Mouse (Mus musculus) intestine, embryonic 14.5 days (tissue): ENCODE results near the gene Ndufb7. TPM values are rescaled to one million over a fixed set of nuclear protein-coding genes. Genes with fewer than 3 reads are reported as not detected.

Source experiments
- ATAC-seq: fragments of 200-750 bp; cut with Nextera tagmentation; replicated peaks from 2 replicates; pipeline ENCODE4 v1.8.0; 2017; ENCODE audit warnings: low read depth, moderate number of reproducible peaks, moderate TSS enrichment, moderate library complexity; ENCODE audit not compliant: low FRiP score, low TSS enrichment
- DNase-seq: peaks from one replicate; pipeline ENCODE4 v3.0.0-alpha.2; 2018; ENCODE audit warnings: low spot score
- H3K27ac ChIP-seq: fragments of 300-500 bp; sonication (generic); 2 replicates; pipeline ENCODE4 v1.5.1; 2014; ENCODE audit warnings: low read depth, mild to moderate bottlenecking, control low read depth
- H3K27me3 ChIP-seq: fragments of 300-500 bp; sonication (generic); replicated peaks from 2 replicates; pipeline ENCODE4 v1.6.1; 2014; ENCODE audit warnings: low read length, control low read depth; ENCODE audit not compliant: control insufficient read depth, insufficient read depth
- H3K36me3 ChIP-seq: fragments of 300-500 bp; sonication (generic); 2 replicates; pipeline ENCODE4 v1.6.1; 2014; ENCODE audit warnings: low read length, control low read depth; ENCODE audit not compliant: control insufficient read depth, insufficient read depth
- H3K4me1 ChIP-seq: fragments of 300-500 bp; sonication (generic); replicated peaks from 2 replicates; pipeline ENCODE4 v1.6.1; 2014; ENCODE audit warnings: low read length, control low read depth, mixed read lengths; ENCODE audit not compliant: control insufficient read depth, insufficient read depth
- H3K4me2 ChIP-seq: fragments of 300-500 bp; sonication (generic); 2 replicates; pipeline ENCODE4 v1.6.1; 2014; ENCODE audit warnings: low read length
- H3K4me3 ChIP-seq: fragments of 300-500 bp; sonication (generic); 2 replicates; pipeline ENCODE4 v1.5.1; 2014; ENCODE audit warnings: low read depth, low read length, control low read depth, mixed read lengths
- H3K9ac ChIP-seq: fragments of 300-500 bp; sonication (generic); 2 replicates; pipeline ENCODE4 v1.6.1; 2014; ENCODE audit warnings: mild to moderate bottlenecking, low read length
- H3K9me3 ChIP-seq: fragments of 300-500 bp; sonication (generic); 2 replicates; pipeline ENCODE4 v1.6.1; 2016; ENCODE audit warnings: low read length, control low read depth; ENCODE audit not compliant: control insufficient read depth
- WGBS: fragments of 180-500 bp; shearing (Covaris S2); extraction: QIAGEN DNeasy Blood & Tissue Kit; methylation state at CpG from one replicate; pipeline ENCODE4 v1.1.7; 2014; 5-methylcytosine and 5-hydroxymethylcytosine counted together
- polyA plus RNA-seq: library from polyadenylated mRNA; unstranded; fragments of >200 nt; fragmentation: Nextera tagmentation; extraction: Ambion mirVana; gene quantifications from 2 replicates; pipeline ENCODE4 v1.2.1, GENCODE M21; 2014

Ndufb7 gene
- polyA plus RNA-seq, 1 experiment from 2014 or later: 364 TPM

DNA sequence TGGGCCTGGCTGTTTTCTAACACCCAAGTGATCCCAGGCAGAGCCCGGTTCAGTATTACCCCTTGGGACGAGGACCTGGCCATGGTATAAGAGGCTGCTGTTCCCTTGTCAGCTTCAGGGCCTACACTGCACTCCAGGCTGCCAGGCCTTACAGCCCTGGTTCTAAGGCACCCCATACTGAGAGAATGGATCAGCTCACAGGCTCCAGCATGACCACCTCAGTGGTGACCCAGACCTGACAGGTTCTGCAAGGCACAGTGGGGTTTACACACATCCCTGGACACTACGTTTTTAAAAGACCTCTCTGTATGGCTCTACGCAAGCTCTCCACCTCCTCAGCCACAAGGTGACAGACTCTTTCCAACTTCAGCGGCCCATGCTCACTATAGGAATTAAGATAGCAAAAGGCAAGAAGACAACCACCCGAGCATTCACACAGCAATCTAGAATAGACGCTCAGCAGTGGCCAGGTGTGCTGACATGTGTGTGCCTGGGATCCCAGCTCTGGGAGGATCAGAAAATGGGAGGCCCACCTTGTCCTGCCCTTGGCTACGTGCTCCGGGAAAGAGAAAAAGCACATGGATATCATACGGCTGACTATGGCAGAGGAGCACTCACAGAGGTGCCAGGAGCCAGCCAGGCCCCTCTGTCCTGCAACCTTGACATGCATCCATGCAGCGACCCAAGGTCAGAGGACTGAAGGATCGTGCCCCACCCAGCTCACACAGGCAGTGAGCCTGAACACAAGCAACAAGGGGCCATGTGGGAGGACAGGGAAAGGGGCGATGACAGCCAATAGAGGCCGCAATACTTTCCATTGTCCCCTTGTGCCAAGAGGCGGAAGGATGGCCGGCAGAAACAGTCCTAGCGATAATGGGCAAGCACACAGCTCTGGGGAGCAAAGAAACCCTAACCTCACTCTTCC lies 11.9 kb downstream of the Ndufb7 start:
- 69% methylated on average over 17 of the region's 17 CpGs for WGBS
- H3K27ac ChIP-seq: no peak overlapping the region

GRCm38 (mm10) chr8:83579676-83580075 lies 13.2 kb downstream of the Ndufb7 start:
- DNase-seq (peak; percentile 44), ATAC-seq (no peak)
- Histone ChIP-seq H3K4me1 (peaks cover 19% of the 10 kb centered on the region; the same call in 1 of the 2 replicates), H3K9me3 (no peaks in the 10 kb centered on the region), H3K4me3 (no peak overlapping the region), H3K27ac (no peak overlapping the region), H3K9ac (no peak overlapping the region), H3K36me3 (peaks cover 10% of the 10 kb centered on the region; the same call in 1 of the 2 replicates), H3K4me2 (no peak overlapping the region), H3K27me3 (no peaks in the 10 kb centered on the region)
- 86% methylated on average over 8 of the region's 8 CpGs for WGBS

More for the DNA sequence above, 11.9 kb downstream of the Ndufb7 start:
- Histone ChIP-seq H3K36me3 (peaks cover 9% of the 10 kb centered on the region), H3K4me2 (no peak overlapping the region), H3K4me1 (peaks cover 19% of the 10 kb centered on the region; the same call in 1 of the 2 replicates), H3K4me3 (no peak overlapping the region), H3K9me3 (no peaks in the 10 kb centered on the region), H3K27me3 (no peaks in the 10 kb centered on the region), H3K9ac (no peak overlapping the region)
- DNase-seq (peak; percentile 51), ATAC-seq (no peak)

- DNase-seq (peak; percentile 47), ATAC-seq (no peak)
- Histone ChIP-seq H3K36me3 (peaks cover 13% of the 10 kb centered on the region; the same call in 1 of the 2 replicates), H3K27me3 (no peaks in the 10 kb centered on the region), H3K9ac (no peak overlapping the region), H3K4me3 (no peak overlapping the region), H3K4me1 (peaks cover 19% of the 10 kb centered on the region; the same call in 1 of the 2 replicates), H3K27ac (no peak overlapping the region), H3K9me3 (no peaks in the 10 kb centered on the region), H3K4me2 (no peak overlapping the region)
- 91% methylated on average over 8 of the region's 8 CpGs for WGBS
These were observed 14.4 kb downstream of the Ndufb7 start for GRCm38 (mm10) chr8:83580826-83581225.

GRCm38 (mm10) chr8:83582226-83582625 lies 15.8 kb downstream of the Ndufb7 start:
- Histone ChIP-seq H3K27me3 (no peaks in the 10 kb centered on the region), H3K36me3 (peaks cover 15% of the 10 kb centered on the region; the same call in 1 of the 2 replicates), H3K4me2 (no peak overlapping the region), H3K9me3 (no peaks in the 10 kb centered on the region), H3K9ac (no peak overlapping the region), H3K27ac (no peak overlapping the region), H3K4me3 (no peak overlapping the region), H3K4me1 (peaks cover 9% of the 10 kb centered on the region; the same call in 1 of the 2 replicates)
- DNase-seq (no peak), ATAC-seq (no peak)
- WGBS: 87% methylated on average over 8 of the region's 8 CpGs

GRCm38 (mm10) chr8:83583236-83583635 lies 16.8 kb downstream of the Ndufb7 start:
- Histone ChIP-seq H3K4me2 (no peak overlapping the region), H3K27ac (no peak overlapping the region), H3K27me3 (no peaks in the 10 kb centered on the region), H3K9me3 (no peaks in the 10 kb centered on the region), H3K9ac (no peak overlapping the region), H3K4me1 (0 out of 2 replicates have a peak, but pooled peaks cover 5% of the 10 kb centered on the region), H3K36me3 (peaks cover 15% of the 10 kb centered on the region; the same call in 1 of the 2 replicates), H3K4me3 (no peak overlapping the region)
- WGBS: 83% methylated on average over 15 of the region's 15 CpGs
- ATAC-seq (no peak), DNase-seq (no peak)

DNA sequence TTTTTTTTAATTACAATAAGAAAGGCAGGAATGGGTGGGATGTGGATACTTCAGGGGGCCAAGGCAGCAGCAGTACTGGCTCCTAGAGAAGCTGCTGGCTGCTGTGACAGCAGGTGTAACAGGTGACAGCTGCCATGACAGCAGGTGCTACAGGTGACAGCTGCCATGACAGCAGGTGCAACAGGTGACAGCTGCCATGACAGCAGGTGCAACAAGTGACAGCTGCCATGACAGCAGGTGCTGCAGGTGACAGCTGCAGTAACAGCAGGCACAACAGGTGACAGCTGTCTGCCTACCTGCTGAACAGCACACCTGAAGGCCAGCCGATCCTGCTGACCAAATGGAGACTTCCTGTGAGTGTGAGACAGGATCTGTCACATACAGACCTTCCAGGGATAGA lies 18.3 kb downstream of the Ndufb7 start:
- H3K9me3 ChIP-seq: no peaks in the 10 kb centered on the region
- no peak overlapping the region for H3K27ac ChIP-seq
- no peak overlapping the region for H3K4me3 ChIP-seq

GRCm38 (mm10) chr8:83585333-83585732 lies 18.9 kb downstream of the Ndufb7 start:
- Histone ChIP-seq H3K27me3 (no peaks in the 10 kb centered on the region), H3K4me1 (0 out of 2 replicates have a peak, but pooled peaks cover 5% of the 10 kb centered on the region), H3K4me2 (no peak overlapping the region), H3K36me3 (peaks cover 21% of the 10 kb centered on the region; the same call in 1 of the 2 replicates), H3K9ac (no peak overlapping the region), H3K4me3 (no peak overlapping the region), H3K27ac (no peak overlapping the region), H3K9me3 (no peaks in the 10 kb centered on the region)
- ATAC-seq (no peak), DNase-seq (no peak)
- WGBS: 72% methylated on average over 3 of the region's 3 CpGs

More for the DNA sequence above, 18.3 kb downstream of the Ndufb7 start:
- Histone ChIP-seq H3K9ac (no peak overlapping the region), H3K27me3 (no peaks in the 10 kb centered on the region), H3K4me2 (no peak overlapping the region), H3K36me3 (peaks cover 20% of the 10 kb centered on the region; the same call in 1 of the 2 replicates), H3K4me1 (0 out of 2 replicates have a peak, but pooled peaks cover 2% of the 10 kb centered on the region)
- no peak for DNase-seq
- no peak for ATAC-seq
- 88% methylated on average over 1 of the region's 1 CpGs for WGBS

DNA sequence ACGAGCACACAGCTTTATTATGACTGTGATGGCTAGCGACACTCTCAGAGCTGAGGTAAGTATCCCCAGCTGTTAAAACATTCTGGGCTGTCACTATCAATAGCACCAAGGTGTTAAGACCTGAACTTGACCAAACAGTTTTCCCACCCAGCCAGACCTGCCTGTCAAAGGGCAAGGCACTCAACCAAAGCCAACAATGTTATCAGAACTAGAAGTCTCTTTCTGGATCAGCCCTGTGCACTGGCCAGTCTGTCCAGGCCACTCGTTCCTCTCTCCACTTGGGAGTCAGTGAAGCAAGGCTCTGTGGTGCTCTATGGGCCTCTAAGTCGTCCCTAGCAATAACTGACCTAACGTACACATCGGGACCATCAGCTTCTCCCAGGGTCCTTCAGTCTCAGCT lies 21.2 kb downstream of the Ndufb7 start:
- Histone ChIP-seq H3K9me3 (no peaks in the 10 kb centered on the region), H3K4me2 (no peak overlapping the region), H3K4me3 (no peak overlapping the region), H3K27me3 (no peaks in the 10 kb centered on the region), H3K9ac (no peak overlapping the region), H3K4me1 (peaks cover 18% of the 10 kb centered on the region), H3K27ac (no peak overlapping the region), H3K36me3 (peaks cover 21% of the 10 kb centered on the region; the same call in 1 of the 2 replicates)
- WGBS: 82% methylated on average over 6 of the region's 6 CpGs
- ATAC-seq (no peak), DNase-seq (no peak)
